Mouse (Mus musculus): ENCODE results near the gene 4930402H24Rik.

4930402H24Rik gene

DNA sequence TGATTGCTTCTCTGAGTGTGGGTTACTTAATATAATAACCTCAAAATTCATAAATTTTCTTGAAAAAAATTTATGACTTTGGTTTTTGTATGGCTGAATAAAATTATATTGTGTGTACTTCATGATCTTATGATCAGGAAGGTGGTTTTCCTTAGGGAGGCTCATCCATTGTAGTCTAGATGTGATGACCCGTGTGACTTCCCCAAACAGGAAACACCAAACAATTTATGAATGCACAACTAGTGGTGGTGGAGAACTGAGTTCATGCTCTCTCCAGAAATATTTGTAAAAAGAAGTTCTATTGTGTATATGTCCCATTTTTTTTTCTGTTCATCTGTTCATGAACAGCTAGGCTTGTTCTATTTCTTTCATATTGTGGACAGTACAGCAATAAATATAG lies 18.8 kb downstream of the 4930402H24Rik start:
- ChIA-PET CTCF (no interaction called here), POLR2A (no interaction called here)

GRCm38 (mm10) chr2:130886983-130887382 lies 19.2 kb downstream of the 4930402H24Rik start:
- POLR2A ChIA-PET: no interaction called here
- CTCF ChIA-PET: no interaction called here

GRCm38 (mm10) chr2:130877376-130877775 lies 28.8 kb downstream of the 4930402H24Rik start:
- ChIA-PET CTCF (no interaction called here), POLR2A (no interaction called here)

GRCm38 (mm10) chr2:130870916-130871315 lies 35.3 kb downstream of the 4930402H24Rik start:
- ChIA-PET POLR2A (interaction anchor here in 1 of 4 experiments (1.0 kb wide), 1 partner anchor 12 kb away, joined by 3 read pairs; no protein-coding TSS in a partner anchor), CTCF (no interaction called here)

- CTCF ChIA-PET: interaction anchor here in 1 of 4 experiments (0.7 kb wide), 1 partner anchor 344 kb away, joined by 3 read pairs; no protein-coding TSS in a partner anchor
- POLR2A ChIA-PET: no interaction called here
Observed at GRCm38 (mm10) chr2:130862091-130862490, 44.1 kb downstream of the 4930402H24Rik start.

DNA sequence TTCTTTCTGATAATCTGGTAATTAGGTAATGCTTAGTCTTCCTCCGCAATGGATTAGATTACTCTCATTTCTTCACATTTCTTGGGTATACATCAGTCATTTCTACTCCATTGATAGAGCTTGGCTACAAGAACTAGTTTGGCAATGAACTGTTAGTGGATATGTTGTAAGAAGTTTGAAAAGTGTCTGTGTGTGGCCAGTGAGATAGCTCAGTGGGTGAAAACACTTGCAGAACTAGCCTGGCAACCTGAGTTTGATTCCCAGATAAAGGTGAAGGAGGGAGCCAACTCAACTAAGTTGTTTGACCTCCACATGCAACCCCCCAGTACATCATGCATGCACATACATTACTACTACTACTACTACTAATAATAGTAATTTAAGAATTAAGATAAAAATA lies 53.2 kb downstream of the 4930402H24Rik start:
- CTCF ChIA-PET: interaction anchor here in 1 of 4 experiments (0.6 kb wide), 1 partner anchor 31 kb away, joined by 4 read pairs; no protein-coding TSS in a partner anchor
- POLR2A ChIA-PET: interaction anchor here in 2 of 4 experiments (0.6 kb wide), 3 partner anchors 12 to 95 kb away, joined by 3 to 6 read pairs (median 6); no protein-coding TSS in a partner anchor

GRCm38 (mm10) chr2:130851363-130852246 lies 54.6 kb downstream of the 4930402H24Rik start:
- CTCF ChIA-PET: no interaction called here
- POLR2A ChIA-PET: no interaction called here

DNA sequence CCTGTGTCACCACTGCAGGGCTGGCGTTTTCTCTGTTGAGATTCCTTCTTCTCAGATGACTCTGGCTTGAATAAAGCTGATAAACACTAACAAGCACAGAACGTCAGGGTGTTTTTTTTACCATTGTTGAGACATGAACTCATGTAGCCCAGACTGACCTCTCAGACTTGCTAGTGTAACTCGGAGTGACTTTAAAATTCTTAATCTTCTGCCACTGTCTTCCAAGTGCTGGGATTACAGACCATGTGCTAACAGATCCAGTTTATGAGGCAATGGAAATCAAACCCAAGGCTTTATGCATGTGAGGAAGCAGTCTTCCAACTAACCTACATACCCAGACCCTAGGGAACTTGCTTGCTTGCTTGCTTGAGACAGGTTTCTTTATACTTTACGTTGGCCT lies 56.5 kb downstream of the 4930402H24Rik start:
- CTCF ChIA-PET: no interaction called here
- POLR2A ChIA-PET: no interaction called here

DNA sequence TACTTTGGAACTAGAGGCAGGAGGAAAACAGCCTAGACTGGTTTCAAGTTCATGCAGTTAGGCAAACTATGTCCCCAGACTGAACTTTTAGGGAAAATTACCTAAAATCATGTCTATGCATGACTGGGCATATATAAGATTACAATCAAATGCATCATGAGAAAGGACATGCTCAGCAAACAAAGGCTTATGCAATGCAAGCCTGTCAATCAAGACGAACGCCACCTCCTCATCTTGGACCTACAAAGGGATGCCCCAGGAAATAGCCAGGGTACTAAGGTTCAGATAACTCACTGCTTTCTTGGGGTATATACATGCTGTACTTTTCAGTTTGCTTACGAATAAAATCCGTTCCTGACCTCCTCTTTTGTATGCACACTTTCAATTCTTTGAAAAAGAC lies 57.9 kb downstream of the 4930402H24Rik start:
- ChIA-PET POLR2A (no interaction called here), CTCF (no interaction called here)

DNA sequence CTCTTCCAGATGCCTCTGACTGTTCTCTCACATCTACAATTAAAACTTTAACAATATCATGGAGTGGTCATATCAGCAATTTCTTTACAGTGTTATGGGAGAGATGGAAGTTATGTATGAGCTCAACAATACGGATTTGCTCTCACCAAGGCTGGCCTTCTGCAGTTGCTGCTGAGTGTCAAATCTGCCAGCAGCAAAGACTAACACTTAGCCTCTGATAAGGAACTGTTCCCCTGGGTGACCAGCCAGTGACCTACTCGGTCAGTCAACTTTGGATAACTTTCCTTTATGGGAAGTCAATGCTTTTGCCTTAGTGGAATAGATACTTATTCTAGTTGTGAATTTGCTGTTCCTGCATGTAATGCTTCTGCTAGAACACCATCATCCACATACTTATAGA lies 62.6 kb downstream of the 4930402H24Rik start:
- POLR2A ChIA-PET: no interaction called here

DNA sequence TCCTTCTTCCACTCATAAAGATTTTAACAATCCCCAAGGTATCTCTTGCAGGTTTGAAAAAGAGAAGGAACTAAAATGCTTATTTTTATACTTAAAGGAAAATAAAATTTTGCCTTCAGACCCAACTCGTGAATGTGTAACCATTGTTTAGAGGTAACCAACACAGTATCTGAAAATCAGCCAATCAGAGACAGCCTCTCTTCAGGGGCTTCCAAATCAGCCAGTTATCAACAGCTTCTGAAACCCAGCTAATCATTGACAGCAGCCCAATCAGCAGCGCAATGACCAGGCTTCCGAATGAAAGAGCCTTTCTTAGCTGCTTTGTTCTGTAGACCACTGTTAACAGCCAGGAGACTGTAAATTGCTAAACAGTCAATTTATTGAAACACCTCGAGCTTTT lies 65.4 kb downstream of the 4930402H24Rik start:
- CTCF ChIA-PET: interaction anchor here in 1 of 4 experiments (0.6 to 1.4 kb wide), 2 partner anchors 109 to 701 kb away, joined by 3 to 4 read pairs; no protein-coding TSS in a partner anchor
- POLR2A ChIA-PET: interaction anchor here in 3 of 4 experiments (0.5 to 2.7 kb wide), 5 partner anchors 13 to 319 kb away, joined by 3 to 13 read pairs (median 5); partner anchors contain the start of genes 4930402H24Rik (in 2 of the 3), Atrn (in 2 of the 3) and 1700037H04Rik (in 1 of the 3)

More for the DNA sequence above, 62.6 kb downstream of the 4930402H24Rik start:
- CTCF ChIA-PET: interaction anchor here in 1 of 4 experiments (1.1 kb wide), 1 partner anchor 32 kb away, joined by 3 read pairs; no protein-coding TSS in a partner anchor

DNA sequence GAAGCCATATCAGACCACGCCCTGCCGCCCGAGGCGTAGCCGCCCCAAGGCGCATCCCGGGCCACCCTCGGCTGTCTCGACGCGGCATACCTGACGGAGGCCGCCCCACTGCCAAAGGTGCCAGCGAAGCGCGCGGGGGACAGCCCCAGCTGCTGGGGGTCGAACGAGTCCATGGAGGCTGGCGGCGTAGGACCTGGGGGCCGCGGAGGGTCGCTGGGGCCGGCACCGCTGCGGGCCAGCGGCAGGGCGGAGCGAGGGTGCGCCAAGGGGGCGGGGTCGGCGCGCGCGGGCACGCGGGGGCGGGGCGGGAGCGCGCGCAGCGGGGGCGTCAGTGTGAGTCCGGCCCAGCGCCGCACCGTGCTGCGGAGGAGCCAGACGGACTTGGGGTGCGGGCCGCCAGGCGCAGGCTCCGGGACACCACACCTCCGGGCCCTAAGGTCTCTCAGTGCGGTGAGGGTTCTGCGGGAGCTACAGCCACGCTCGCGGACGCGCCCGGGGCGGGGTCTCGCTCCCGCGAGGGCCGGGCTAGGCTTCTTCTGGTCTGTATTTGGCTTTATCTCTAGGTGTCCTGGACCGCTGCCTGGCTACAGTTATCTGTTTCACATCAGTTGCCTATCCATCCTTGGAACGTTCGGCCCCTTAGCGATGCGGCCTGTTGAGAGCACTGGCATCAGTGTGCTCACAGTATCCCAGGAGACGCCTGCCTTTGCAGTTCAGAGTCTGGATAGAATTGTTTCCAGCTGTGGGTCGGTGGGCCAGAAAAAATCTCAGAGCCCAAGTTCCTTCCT lies 66.1 kb downstream of the 4930402H24Rik start:
- POLR2A ChIA-PET: interaction anchor here in 3 of 4 experiments (0.5 to 2.7 kb wide), 15 partner anchors 10 to 565 kb away, joined by 3 to 13 read pairs (median 6); partner anchors contain the start of genes 4930402H24Rik (in 2 of the 3), Atrn (in 2 of the 3), Slc4a11 (in 2 of the 3) and 1700037H04Rik (in 1 of the 3)

GRCm38 (mm10) chr2:130839528-130839873 lies 66.7 kb downstream of the 4930402H24Rik start:
- ChIA-PET POLR2A (interaction anchor here in 3 of 4 experiments (0.7 to 2.7 kb wide), 14 partner anchors 10 to 565 kb away, joined by 3 to 13 read pairs (median 6); partner anchors contain the start of genes Slc4a11 (in 2 of the 3), 1700037H04Rik (in 1 of the 3), 4930402H24Rik (in 1 of the 3) and Atrn (in 1 of the 3)), CTCF (interaction anchor here in 2 of 4 experiments (0.5 to 1.1 kb wide), 5 partner anchors 22 to 382 kb away, joined by 3 to 6 read pairs (median 3); no protein-coding TSS in a partner anchor)

More for the DNA sequence above, 66.1 kb downstream of the 4930402H24Rik start:
- CTCF ChIA-PET: interaction anchor here in 1 of 4 experiments (0.5 to 1.4 kb wide), 3 partner anchors 22 to 382 kb away, joined by 3 to 6 read pairs (median 3); no protein-coding TSS in a partner anchor

GRCm38 (mm10) chr2:130839084-130839483 lies 67.1 kb downstream of the 4930402H24Rik start:
- CTCF ChIA-PET: interaction anchor here in 2 of 4 experiments (0.6 to 1.1 kb wide), 4 partner anchors 21 to 304 kb away, joined by 3 to 5 read pairs (median 3); no protein-coding TSS in a partner anchor
- POLR2A ChIA-PET: interaction anchor here in 3 of 4 experiments (0.7 to 2.7 kb wide), 14 partner anchors 9 to 564 kb away, joined by 3 to 13 read pairs (median 6); partner anchors contain the start of genes Slc4a11 (in 2 of the 3), 4930402H24Rik (in 1 of the 3), Atrn (in 1 of the 3) and Ddrgk1 (in 1 of the 3)

GRCm38 (mm10) chr2:130838131-130838530 lies 68.1 kb downstream of the 4930402H24Rik start:
- POLR2A ChIA-PET: interaction anchor here in 1 of 4 experiments (2.0 kb wide), 1 partner anchor 140 kb away, joined by 10 read pairs; the partner anchor contains the start of gene Slc4a11
- CTCF ChIA-PET: no interaction called here

DNA sequence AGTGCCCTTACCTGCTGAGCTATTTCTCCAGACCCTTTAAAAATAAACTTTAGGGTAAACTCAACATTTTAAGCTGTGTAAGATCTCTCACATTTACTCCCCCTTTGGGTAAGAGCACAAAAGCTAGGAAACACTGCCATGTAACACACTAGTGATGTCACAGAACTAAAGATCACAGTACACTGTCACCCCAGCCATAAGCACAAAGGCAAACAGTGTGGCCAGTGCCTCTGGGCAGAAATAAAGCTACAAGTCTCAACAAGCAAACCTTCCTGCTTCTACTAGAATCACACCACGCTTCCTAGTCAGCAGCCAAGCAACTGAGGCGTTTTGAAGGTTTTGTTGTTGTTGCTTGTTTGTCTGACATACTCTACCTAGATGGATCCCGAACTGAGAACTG lies 72.5 kb downstream of the 4930402H24Rik start:
- ChIA-PET POLR2A (interaction anchor here in 1 of 4 experiments (0.6 kb wide), 1 partner anchor 335 kb away, joined by 7 read pairs; no protein-coding TSS in a partner anchor), CTCF (interaction anchor here in 1 of 4 experiments (0.7 kb wide), 1 partner anchor 8 kb away, joined by 3 read pairs; no protein-coding TSS in a partner anchor)

DNA sequence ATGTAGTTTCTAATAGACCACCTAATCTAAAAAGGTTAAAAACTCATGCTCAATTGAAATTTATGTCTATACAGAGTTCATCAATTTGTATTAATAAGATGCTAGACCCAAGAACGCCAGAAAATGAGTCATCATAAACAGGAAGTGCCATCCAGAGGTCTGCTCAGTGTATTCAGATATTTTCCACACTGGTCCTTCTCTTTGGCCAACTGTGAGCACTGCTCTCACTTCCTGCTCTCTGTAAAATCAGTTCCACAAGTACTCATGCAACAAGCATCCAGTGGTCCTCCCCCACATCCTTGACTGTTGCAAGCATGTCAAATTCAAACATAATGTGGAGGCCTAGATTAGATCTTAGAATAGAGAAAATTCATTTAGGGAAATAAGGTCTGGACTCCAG lies 73.6 kb downstream of the 4930402H24Rik start:
- ChIA-PET CTCF (interaction anchor here in 1 of 4 experiments (0.6 kb wide), 1 partner anchor 166 kb away, joined by 3 read pairs; no protein-coding TSS in a partner anchor), POLR2A (interaction anchor here in 2 of 4 experiments (1.0 to 1.3 kb wide), 2 partner anchors 9 to 32 kb away, joined by 3 read pairs; no protein-coding TSS in a partner anchor)

- CTCF ChIA-PET: interaction anchor here in 1 of 4 experiments (0.6 kb wide), 1 partner anchor 165 kb away, joined by 3 read pairs; no protein-coding TSS in a partner anchor
- POLR2A ChIA-PET: interaction anchor here in 3 of 4 experiments (0.6 to 1.3 kb wide), 4 partner anchors 9 to 227 kb away, joined by 3 to 4 read pairs (median 3); no protein-coding TSS in a partner anchor
Observed at GRCm38 (mm10) chr2:130832012-130832411, 74.2 kb downstream of the 4930402H24Rik start.
